Mouse (Mus musculus): ENCODE measurements around the gene Nt5dc3. TPM values are rescaled to one million over a fixed set of nuclear protein-coding genes. Genes with fewer than 3 reads are reported as not detected.

Nt5dc3 gene
- polyA plus RNA-seq, 1 experiment, result 15.5 TPM

DNA sequence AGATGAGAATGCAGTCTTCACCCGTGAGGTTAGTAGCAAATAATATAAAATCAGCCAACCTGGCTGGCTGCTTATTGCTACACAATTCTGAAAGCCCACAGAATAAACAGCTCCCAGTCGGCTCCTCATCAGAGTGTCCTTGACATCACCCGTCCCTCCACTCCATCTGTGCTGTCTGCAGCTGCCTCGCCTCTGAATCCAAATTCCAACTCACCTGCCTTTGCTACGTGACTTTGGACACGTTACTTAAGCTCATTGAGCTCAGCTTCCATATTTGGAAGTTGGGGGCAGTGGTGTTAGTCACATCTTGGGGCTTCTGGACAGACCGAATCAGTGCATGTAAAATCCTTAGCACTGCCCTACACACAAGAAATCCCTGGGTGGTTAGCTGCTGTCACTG, 93.3 kb downstream of the Nt5dc3 start:
- Histone ChIP-seq H3K4me3 (no peak overlapping the region), H3K36me3 (ENCODE audit: control insufficient read depth, insufficient read depth) (no peaks in the 10 kb centered on the region), H3K4me2 (ENCODE audit: low read depth) (peak overlapping the region; percentile 13), H3K27me3 (ENCODE audit: control insufficient read depth, insufficient read depth, insufficient read length) (no peaks in the 10 kb centered on the region), H3ac (ENCODE audit: control insufficient read depth, insufficient read length) (no peak overlapping the region), H3K79me2 (ENCODE audit: control insufficient read depth, insufficient read depth) (no peaks in the 10 kb centered on the region)
- TF ChIP-seq E2F4 (IDR thresholded peaks at IDR 0.05; ENCODE audit: insufficient read depth), result no peak
- no peak for TF ChIP-seq POLR2AphosphoS2 (IDR thresholded peaks at IDR 0.05; ENCODE audit: insufficient read length, low read depth)
- TF ChIP-seq TCF12 (IDR thresholded peaks at IDR 0.05; ENCODE audit: insufficient read depth, poor library complexity, severe bottlenecking), result no peak
- TF ChIP-seq REST (IDR thresholded peaks at IDR 0.05; ENCODE audit: insufficient read depth, insufficient read length), result no peak
- no peak for TF ChIP-seq MYOD1 (IDR thresholded peaks at IDR 0.05; ENCODE audit: control insufficient read depth in 1 of 3, insufficient read length in 2 of 3, low read depth in 2 of 3)
- TF ChIP-seq CEBPB (IDR thresholded peaks at IDR 0.05; ENCODE audit: insufficient read depth, poor library complexity, severe bottlenecking), result no peak

DNA sequence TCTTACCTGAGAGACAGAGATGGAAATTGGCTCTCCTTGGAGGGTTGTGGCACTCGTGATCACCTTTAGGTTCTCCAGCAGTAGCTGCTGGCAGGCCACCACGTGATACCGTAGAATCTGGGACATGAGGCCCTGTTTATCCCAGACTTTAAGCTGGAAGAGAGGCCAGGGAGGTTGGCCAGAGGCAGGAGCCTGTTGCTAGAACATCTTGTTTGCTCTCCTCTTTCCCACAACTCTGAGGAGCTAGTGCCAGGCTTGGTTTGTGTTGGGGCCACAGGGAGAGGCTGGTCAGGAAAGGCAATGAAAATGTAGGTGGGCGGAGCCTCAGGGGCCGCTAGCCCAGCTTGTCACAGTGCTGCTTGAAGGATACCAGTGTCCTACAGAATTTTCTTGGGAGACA, 93.8 kb downstream of the Nt5dc3 start:
- peak; percentile 13 for TF ChIP-seq USF1 (IDR thresholded peaks at IDR 0.05; ENCODE audit: low read depth)
- no peak for TF ChIP-seq SRF (IDR thresholded peaks at IDR 0.05; ENCODE audit: control insufficient read depth, insufficient read length, low read depth)
- TF ChIP-seq CEBPB (IDR thresholded peaks at IDR 0.05; ENCODE audit: insufficient read depth, poor library complexity, severe bottlenecking), result no peak
- no peak for TF ChIP-seq MYOG (IDR thresholded peaks at IDR 0.05; ENCODE audit: control insufficient read depth in 1 of 3, insufficient read depth in 1 of 3, insufficient read length in 2 of 3, low read depth in 2 of 3)
- TF ChIP-seq MYOD1 (IDR thresholded peaks at IDR 0.05; ENCODE audit: control insufficient read depth in 1 of 3, insufficient read length in 2 of 3, low read depth in 2 of 3), result no peak
- TF ChIP-seq E2F4 (IDR thresholded peaks at IDR 0.05; ENCODE audit: insufficient read depth), result no peak
- no peak for TF ChIP-seq MAX (IDR thresholded peaks at IDR 0.05; ENCODE audit: low read depth)
- no peak for TF ChIP-seq POLR2AphosphoS2 (IDR thresholded peaks at IDR 0.05; ENCODE audit: insufficient read length, low read depth)
- peak overlapping the region; percentile 13 for H3K4me2 ChIP-seq (ENCODE audit: low read depth)
- H3K79me2 ChIP-seq (ENCODE audit: control insufficient read depth, insufficient read depth), result no peaks in the 10 kb centered on the region
- no peaks in the 10 kb centered on the region for H3K36me3 ChIP-seq (ENCODE audit: control insufficient read depth, insufficient read depth)
- no peaks in the 10 kb centered on the region for H3K27me3 ChIP-seq (ENCODE audit: control insufficient read depth, insufficient read depth, insufficient read length)
- H3ac ChIP-seq (ENCODE audit: control insufficient read depth, insufficient read length), result no peak overlapping the region
- H3K4me3 ChIP-seq, result no peak overlapping the region

DNA sequence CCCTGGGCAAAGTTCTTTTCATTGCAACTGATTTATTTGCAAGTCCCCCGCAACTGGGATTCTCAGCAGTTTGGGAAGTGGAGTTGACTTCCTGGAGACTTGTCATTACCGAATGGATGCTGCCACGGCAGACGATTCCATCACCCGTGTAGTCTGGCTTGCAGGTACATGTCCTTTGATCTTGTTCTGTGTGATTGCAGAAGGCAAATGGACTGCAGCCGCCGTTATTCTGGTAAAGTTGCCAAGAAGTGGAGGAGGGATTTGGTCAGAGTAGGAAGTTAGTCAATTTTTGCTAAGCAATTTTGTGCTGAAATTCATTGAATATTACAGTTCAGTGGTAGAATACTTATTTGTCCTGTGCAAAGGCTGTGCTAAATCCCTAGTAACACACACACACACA, 99.9 kb downstream of the Nt5dc3 start:
- Histone ChIP-seq H3K4me2 (ENCODE audit: low read depth) (no peak overlapping the region), H3ac (ENCODE audit: control insufficient read depth, insufficient read length) (no peak overlapping the region), H3K36me3 (ENCODE audit: control insufficient read depth, insufficient read depth) (no peaks in the 10 kb centered on the region), H3K4me3 (no peak overlapping the region), H3K27me3 (ENCODE audit: control insufficient read depth, insufficient read depth, insufficient read length) (no peaks in the 10 kb centered on the region), H3K79me2 (ENCODE audit: control insufficient read depth, insufficient read depth) (no peaks in the 10 kb centered on the region)
- no peak for TF ChIP-seq POLR2A (IDR thresholded peaks at IDR 0.05; ENCODE audit: insufficient read length, low read depth)
- TF ChIP-seq POLR2AphosphoS2 (IDR thresholded peaks at IDR 0.05; ENCODE audit: insufficient read length, low read depth), result no peak
- TF ChIP-seq CEBPB (IDR thresholded peaks at IDR 0.05; ENCODE audit: insufficient read depth, poor library complexity, severe bottlenecking), result no peak
- no peak for TF ChIP-seq MYOD1 (IDR thresholded peaks at IDR 0.05; ENCODE audit: control insufficient read depth in 1 of 3, insufficient read length in 2 of 3, low read depth in 2 of 3)
- no peak for TF ChIP-seq USF1 (IDR thresholded peaks at IDR 0.05; ENCODE audit: low read depth)
- TF ChIP-seq REST (IDR thresholded peaks at IDR 0.05; ENCODE audit: insufficient read depth, insufficient read length), result no peak
- no peak for TF ChIP-seq SRF (IDR thresholded peaks at IDR 0.05; ENCODE audit: control insufficient read depth, insufficient read length, low read depth)
- TF ChIP-seq MAX (IDR thresholded peaks at IDR 0.05; ENCODE audit: low read depth), result no peak
- TF ChIP-seq TCF3 (IDR thresholded peaks at IDR 0.05; ENCODE audit: insufficient read length, low read depth), result no peak
- no peak for TF ChIP-seq E2F4 (IDR thresholded peaks at IDR 0.05; ENCODE audit: insufficient read depth)
- TF ChIP-seq MYOG (IDR thresholded peaks at IDR 0.05; ENCODE audit: control insufficient read depth in 1 of 3, insufficient read depth in 1 of 3, insufficient read length in 2 of 3, low read depth in 2 of 3), result no peak
- TF ChIP-seq TCF12 (IDR thresholded peaks at IDR 0.05; ENCODE audit: insufficient read depth, poor library complexity, severe bottlenecking), result no peak

DNA sequence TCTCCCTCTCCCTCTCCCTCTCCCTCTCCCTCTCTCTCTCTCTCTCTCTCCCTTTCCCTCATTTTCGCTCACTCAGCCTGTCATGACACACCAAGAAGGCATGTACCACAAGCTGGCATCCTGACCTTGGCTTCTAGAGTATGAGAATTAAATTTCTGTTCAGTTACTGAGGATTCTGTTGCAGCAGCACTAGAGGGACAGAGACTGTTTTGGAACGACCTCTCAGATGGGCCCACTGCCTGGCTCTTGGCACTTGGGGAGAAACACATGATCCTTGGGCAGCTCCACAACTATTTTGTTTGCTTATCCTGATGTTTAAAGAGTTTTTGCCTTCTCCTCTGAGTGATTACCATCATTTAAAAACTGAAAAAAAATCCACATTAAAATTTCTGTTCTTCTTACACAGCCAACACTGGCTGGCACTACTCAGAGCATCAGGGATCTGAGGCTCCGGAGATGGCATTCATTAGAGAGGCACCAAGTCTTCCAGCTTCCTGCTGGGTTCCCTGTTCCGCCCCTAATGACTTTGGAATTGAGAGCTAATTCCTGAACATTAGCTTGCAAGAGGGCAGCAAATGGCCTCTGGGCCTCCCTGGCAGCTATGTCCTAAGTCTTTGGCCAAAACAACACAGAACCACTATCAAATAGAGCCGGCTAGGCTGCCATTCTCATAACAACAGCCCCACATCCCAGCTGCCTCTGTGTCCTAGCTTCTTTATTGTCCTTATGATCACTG, 101.4 kb downstream of the Nt5dc3 start:
- Histone ChIP-seq H3ac (ENCODE audit: control insufficient read depth, insufficient read length) (no peak overlapping the region), H3K4me2 (ENCODE audit: low read depth) (no peak overlapping the region), H3K79me2 (ENCODE audit: control insufficient read depth, insufficient read depth) (no peaks in the 10 kb centered on the region), H3K36me3 (ENCODE audit: control insufficient read depth, insufficient read depth) (no peaks in the 10 kb centered on the region), H3K27me3 (ENCODE audit: control insufficient read depth, insufficient read depth, insufficient read length) (no peaks in the 10 kb centered on the region), H3K4me3 (no peak overlapping the region)
- TF ChIP-seq SRF (IDR thresholded peaks at IDR 0.05; ENCODE audit: control insufficient read depth, insufficient read length, low read depth) (no peak), CEBPB (IDR thresholded peaks at IDR 0.05; ENCODE audit: insufficient read depth, poor library complexity, severe bottlenecking) (no peak), TCF12 (IDR thresholded peaks at IDR 0.05; ENCODE audit: insufficient read depth, poor library complexity, severe bottlenecking) (no peak), TCF3 (IDR thresholded peaks at IDR 0.05; ENCODE audit: insufficient read length, low read depth) (no peak), MAX (IDR thresholded peaks at IDR 0.05; ENCODE audit: low read depth) (no peak), REST (IDR thresholded peaks at IDR 0.05; ENCODE audit: insufficient read depth, insufficient read length) (no peak), E2F4 (IDR thresholded peaks at IDR 0.05; ENCODE audit: insufficient read depth) (no peak), POLR2AphosphoS2 (IDR thresholded peaks at IDR 0.05; ENCODE audit: insufficient read length, low read depth) (no peak)

GRCm38 (mm10) chr10:86881448-86881847, 102.6 kb downstream of the Nt5dc3 start:
- no peaks in the 10 kb centered on the region for H3K27me3 ChIP-seq (ENCODE audit: control insufficient read depth, insufficient read depth, insufficient read length)
- H3K36me3 ChIP-seq (ENCODE audit: control insufficient read depth, insufficient read depth), result no peaks in the 10 kb centered on the region
- H3K79me2 ChIP-seq (ENCODE audit: control insufficient read depth, insufficient read depth), result no peaks in the 10 kb centered on the region
- H3K4me2 ChIP-seq (ENCODE audit: low read depth), result no peak overlapping the region
- TF ChIP-seq E2F4 (IDR thresholded peaks at IDR 0.05; ENCODE audit: insufficient read depth) (no peak), CEBPB (IDR thresholded peaks at IDR 0.05; ENCODE audit: insufficient read depth, poor library complexity, severe bottlenecking) (no peak), TCF3 (IDR thresholded peaks at IDR 0.05; ENCODE audit: insufficient read length, low read depth) (no peak), MYOG (IDR thresholded peaks at IDR 0.05; ENCODE audit: control insufficient read depth in 1 of 3, insufficient read depth in 1 of 3, insufficient read length in 2 of 3, low read depth in 2 of 3) (no peak), REST (IDR thresholded peaks at IDR 0.05; ENCODE audit: insufficient read depth, insufficient read length) (no peak), POLR2A (IDR thresholded peaks at IDR 0.05; ENCODE audit: insufficient read length, low read depth) (no peak), USF1 (IDR thresholded peaks at IDR 0.05; ENCODE audit: low read depth) (no peak), POLR2AphosphoS2 (IDR thresholded peaks at IDR 0.05; ENCODE audit: insufficient read length, low read depth) (no peak), TCF12 (IDR thresholded peaks at IDR 0.05; ENCODE audit: insufficient read depth, poor library complexity, severe bottlenecking) (no peak), MYOD1 (IDR thresholded peaks at IDR 0.05; ENCODE audit: control insufficient read depth in 1 of 3, insufficient read length in 2 of 3, low read depth in 2 of 3) (no peak), MAX (IDR thresholded peaks at IDR 0.05; ENCODE audit: low read depth) (no peak), SRF (IDR thresholded peaks at IDR 0.05; ENCODE audit: control insufficient read depth, insufficient read length, low read depth) (no peak)
- no peak overlapping the region for H3K4me3 ChIP-seq
- H3ac ChIP-seq (ENCODE audit: control insufficient read depth, insufficient read length), result no peak overlapping the region
